Mouse (Mus musculus) CH12.LX (cell line): ENCODE data around the gene Tmem184a. TPM values are rescaled to one million over a fixed set of nuclear protein-coding genes. Genes with fewer than 3 reads are reported as not detected.

Source experiments
- DNase-seq: peaks from one replicate; pipeline ENCODE4 v3.0.0-alpha.2; 2013; ENCODE audit errors: extremely low read depth
- H3K27ac ChIP-seq: 2 replicates; pipeline ENCODE4 v1.5.1; 2012; ENCODE audit warnings: low read depth, mild to moderate bottlenecking, control low read depth, moderate library complexity; ENCODE audit not compliant: insufficient read depth
- H3K27me3 ChIP-seq: replicated peaks from 2 replicates; pipeline ENCODE3; 2012; ENCODE audit warnings: inconsistent platforms
- H3K36me3 ChIP-seq, 2 experiments: replicated peaks in 1 of 2; 2 replicates each; pipeline versions ENCODE3 to v1.6.1; 2012; ENCODE audit warnings: inconsistent platforms in 1 of 2, low read length in 1 of 2, mild to moderate bottlenecking in 1 of 2, mixed read lengths in 1 of 2, moderate library complexity in 1 of 2; ENCODE audit not compliant: control insufficient read depth in 1 of 2, insufficient read depth in 1 of 2
- H3K4me1 ChIP-seq, 2 experiments: 2 replicates each; pipeline ENCODE4 v1.6.1; 2012; ENCODE audit warnings: inconsistent platforms in 1 of 2, moderate library complexity in 1 of 2; ENCODE audit not compliant: insufficient read depth in 2 of 2, control insufficient read depth in 1 of 2
- H3K4me2 ChIP-seq: 2 replicates; pipeline ENCODE4 v1.6.1; 2012; ENCODE audit warnings: low read depth, mild to moderate bottlenecking, control low read depth; ENCODE audit not compliant: poor library complexity, insufficient read depth, severe bottlenecking
- H3K4me3 ChIP-seq, 3 experiments: fragments of 150-350 bp in 1 of 3; sonication (generic) in 1 of 3; replicated peaks in 1 of 3; 2 replicates each; pipeline versions ENCODE3 to v1.5.1; 2011 to 2012; ENCODE audit warnings: low read depth in 2 of 3, low read length in 2 of 3, mild to moderate bottlenecking in 2 of 3, moderate library complexity in 2 of 3, control low read depth in 1 of 3, improper control_type of control experiment in 1 of 3, inconsistent platforms in 1 of 3, mixed read lengths in 1 of 3; ENCODE audit not compliant: poor library complexity in 1 of 3
- H3K79me2 ChIP-seq: replicated peaks from 2 replicates; pipeline ENCODE4 v1.6.1; 2012; ENCODE audit warnings: mild to moderate bottlenecking, moderate library complexity; ENCODE audit not compliant: control insufficient read depth, poor library complexity, insufficient read depth, severe bottlenecking; ENCODE audit errors: extremely low read depth
- H3K9ac ChIP-seq: 2 replicates; pipeline ENCODE4 v1.6.1; 2012; ENCODE audit warnings: low read depth, mild to moderate bottlenecking, control low read depth, moderate library complexity; ENCODE audit not compliant: insufficient read depth
- H3K9me3 ChIP-seq: replicated peaks from 2 replicates; pipeline ENCODE3; 2012; ENCODE audit warnings: low read length, inconsistent platforms, mixed read lengths
- BHLHE40 ChIP-seq: IDR thresholded peaks from 2 replicates; pipeline ENCODE4 v1.6.1; 2011; ENCODE audit warnings: mild to moderate bottlenecking, low read depth, low read length, improper control_type of control experiment
- CHD1 ChIP-seq: IDR thresholded peaks from 2 replicates; pipeline ENCODE4 v1.6.1; 2012; ENCODE audit warnings: low read depth, low read length, improper control_type of control experiment, inconsistent platforms
- CTCF ChIP-seq, 2 experiments: IDR thresholded peaks in 1 of 2; conservative IDR thresholded peaks in 1 of 2; 2 replicates each; pipeline ENCODE4 v1.5.1; 2011 to 2012; ENCODE audit warnings: low read depth in 2 of 2, low read length in 2 of 2, improper control_type of control experiment in 1 of 2, inconsistent platforms in 1 of 2, mild to moderate bottlenecking in 1 of 2, moderate library complexity in 1 of 2
- E2F4 ChIP-seq: IDR thresholded peaks from 2 replicates; pipeline ENCODE4 v1.6.1; 2011; ENCODE audit warnings: low read depth, low read length, improper control_type of control experiment; ENCODE audit not compliant: insufficient replicate concordance
- ELF1 ChIP-seq: IDR thresholded peaks from 2 replicates; pipeline ENCODE4 v1.6.1; 2014; ENCODE audit warnings: low read depth, mild to moderate bottlenecking, inconsistent platforms, low read length, improper control_type of control experiment
- EP300 ChIP-seq: IDR thresholded peaks from 2 replicates; pipeline ENCODE4 v1.6.1; 2011; ENCODE audit warnings: low read length, improper control_type of control experiment
- ETS1 ChIP-seq: conservative IDR thresholded peaks from 2 replicates; pipeline ENCODE4 v1.6.1; 2012; ENCODE audit warnings: low read depth, mild to moderate bottlenecking, inconsistent platforms, low read length, improper control_type of control experiment, moderate library complexity
- HCFC1 ChIP-seq: IDR thresholded peaks from 2 replicates; pipeline ENCODE4 v1.6.1; 2012; ENCODE audit warnings: low read depth, mild to moderate bottlenecking, inconsistent platforms, low read length, improper control_type of control experiment
- IRF4 ChIP-seq: IDR thresholded peaks from 2 replicates; pipeline ENCODE4 v1.6.1; 2014; ENCODE audit warnings: low read depth, mild to moderate bottlenecking, inconsistent platforms, low read length, improper control_type of control experiment
- MAZ ChIP-seq: IDR thresholded peaks from 2 replicates; pipeline ENCODE4 v1.6.1; 2012; ENCODE audit warnings: low read depth, mild to moderate bottlenecking, inconsistent platforms, low read length, improper control_type of control experiment, moderate library complexity
- MXI1 ChIP-seq: IDR thresholded peaks from 2 replicates; pipeline ENCODE4 v1.6.1; 2011; ENCODE audit warnings: mild to moderate bottlenecking, low read depth, low read length, improper control_type of control experiment
- NELFE ChIP-seq: IDR thresholded peaks from 2 replicates; pipeline ENCODE4 v1.6.1; 2011; ENCODE audit warnings: low read depth, low read length, improper control_type of control experiment
- NRF1 ChIP-seq: IDR thresholded peaks from 2 replicates; pipeline ENCODE4 v1.6.1; 2014; ENCODE audit warnings: low read depth, mild to moderate bottlenecking, inconsistent platforms, low read length, improper control_type of control experiment, moderate library complexity
- PAX5 ChIP-seq: IDR thresholded peaks from 2 replicates; pipeline ENCODE4 v1.6.1; 2012; ENCODE audit warnings: low read length, inconsistent platforms, mixed read lengths
- POLR2A ChIP-seq: IDR thresholded peaks from 2 replicates; pipeline ENCODE4 v1.6.1; 2011; ENCODE audit warnings: low read depth, mild to moderate bottlenecking, improper control_type of control experiment, low read length
- POLR2AphosphoS2 ChIP-seq: IDR thresholded peaks from 2 replicates; pipeline ENCODE4 v1.6.1; 2011; ENCODE audit warnings: low read depth, low read length, improper control_type of control experiment
- SMC3 ChIP-seq: IDR thresholded peaks from 2 replicates; pipeline ENCODE4 v1.6.1; 2011; ENCODE audit warnings: low read depth, low read length, improper control_type of control experiment
- TCF12 ChIP-seq: IDR thresholded peaks from 2 replicates; pipeline ENCODE4 v1.6.1; 2014; ENCODE audit warnings: low read depth, mild to moderate bottlenecking, inconsistent platforms, low read length, improper control_type of control experiment
- UBTF ChIP-seq: IDR thresholded peaks from 2 replicates; pipeline ENCODE4 v1.6.1; 2012; ENCODE audit warnings: low read depth, mild to moderate bottlenecking, inconsistent platforms, low read length, improper control_type of control experiment, moderate library complexity
- USF2 ChIP-seq: conservative IDR thresholded peaks from 2 replicates; pipeline ENCODE4 v1.6.1; 2011; ENCODE audit warnings: low read depth, low read length, improper control_type of control experiment
- ZC3H11A ChIP-seq: IDR thresholded peaks from 2 replicates; pipeline ENCODE4 v1.6.1; 2012; ENCODE audit warnings: low read depth, mild to moderate bottlenecking, inconsistent platforms, low read length, improper control_type of control experiment
- ZKSCAN1 ChIP-seq: IDR thresholded peaks from 2 replicates; pipeline ENCODE4 v1.6.1; 2012; ENCODE audit warnings: low read depth, inconsistent platforms, low read length, improper control_type of control experiment, borderline replicate concordance
- ZNF384 ChIP-seq: IDR thresholded peaks from 2 replicates; pipeline ENCODE4 v1.6.1; 2012; ENCODE audit warnings: low read depth, low read length, improper control_type of control experiment, inconsistent platforms
- dilution Hi-C: fragments of 300-500 bp; cut with MboI; formaldehyde crosslinking; loops from 2 replicates; pipeline ENCODE4 v1.14.3; 2020; ENCODE audit warnings: low sequenced_read_pairs; ENCODE audit not compliant: extremely low pct_unique_long_range_greater_than_20kb, extremely low pct_ligation_motif_present
- in situ Hi-C: fragments of 300-500 bp; cut with MboI; formaldehyde crosslinking; loops from 3 replicates; pipeline ENCODE4 v1.14.3; 2019; ENCODE audit warnings: low sequenced_read_pairs, low pct_ligation_motif_present, low pct_unique_long_range_greater_than_20kb, mixed read lengths
- polyA plus RNA-seq: library from polyadenylated mRNA; unstranded; fragments of >175 nt; gene quantifications from 2 replicates; pipeline ENCODE4 v1.2.1, GENCODE M21; 2012; ENCODE audit warnings: low read depth; ENCODE audit not compliant: insufficient read length
- total RNA-seq, 2 experiments: library from RNA; depleted of rRNA; stranded (reverse); fragments of 300-350 nt in 1 of 2; fragments of >200 nt in 1 of 2; gene quantifications; 2 replicates each; pipeline ENCODE4 v1.2.3; 2012 to 2014

Tmem184a gene
- total and polyA plus RNA-seq, 3 experiments = 0.16 to 0.20 TPM; not detected in 1

DNA sequence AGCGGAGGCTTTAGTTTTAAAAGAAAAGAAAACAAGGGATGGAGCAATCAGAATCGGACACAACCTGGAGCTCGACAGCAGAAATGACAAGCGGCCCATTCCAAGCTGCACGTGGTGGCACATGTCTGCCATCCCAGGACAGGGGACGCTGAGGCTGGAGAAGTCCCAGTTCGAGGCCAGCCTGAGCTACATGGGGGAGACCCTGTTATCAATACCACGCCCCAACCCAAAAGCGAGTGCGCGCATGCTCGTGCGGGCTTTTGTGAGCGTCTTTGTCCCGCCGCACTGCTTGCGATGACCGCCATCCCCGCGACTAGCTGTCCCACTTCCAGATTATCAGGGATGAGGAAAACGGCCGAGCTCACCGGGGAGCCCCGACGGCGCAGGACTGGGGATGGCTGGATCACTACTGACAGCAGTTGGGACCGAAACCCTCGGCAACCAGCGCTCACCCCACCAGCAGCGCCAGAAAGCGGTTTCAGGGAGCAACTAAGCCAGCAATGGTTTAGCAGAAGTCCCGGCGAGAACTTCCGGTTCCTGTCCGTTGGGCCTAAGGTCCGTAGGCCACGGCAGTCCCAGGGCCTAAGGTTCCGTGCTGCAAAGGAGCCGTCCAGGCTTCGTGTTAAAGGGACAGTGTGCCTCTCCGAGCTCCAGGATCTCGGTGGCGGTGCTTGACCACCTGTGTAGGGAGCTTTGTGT, 6.8 kb upstream of the Tmem184a start, which contains the start of the genes Gm26938 and Psmg3 (continued):
- peak; percentile 82 for TF ChIP-seq MXI1
- TF ChIP-seq E2F4 = no peak
- peak; percentile 95 for TF ChIP-seq NELFE
- TF ChIP-seq USF2 = no peak
- peak; percentile 92 for TF ChIP-seq ELF1
- TF ChIP-seq ZNF384 = no peak
- TF ChIP-seq CHD1 = no peak
- TF ChIP-seq SMC3 = no peak
- TF ChIP-seq BHLHE40 = peak; percentile 3
- TF ChIP-seq HCFC1 = peak; percentile 97
- no peak for TF ChIP-seq EP300
- TF ChIP-seq NRF1 = peak; percentile 70
- TF ChIP-seq PAX5 = no peak
- TF ChIP-seq ZKSCAN1 = no peak
- TF ChIP-seq IRF4 = peak; percentile 73
- TF ChIP-seq ZC3H11A = no peak
- TF ChIP-seq TCF12 = peak; percentile 96

DNA sequence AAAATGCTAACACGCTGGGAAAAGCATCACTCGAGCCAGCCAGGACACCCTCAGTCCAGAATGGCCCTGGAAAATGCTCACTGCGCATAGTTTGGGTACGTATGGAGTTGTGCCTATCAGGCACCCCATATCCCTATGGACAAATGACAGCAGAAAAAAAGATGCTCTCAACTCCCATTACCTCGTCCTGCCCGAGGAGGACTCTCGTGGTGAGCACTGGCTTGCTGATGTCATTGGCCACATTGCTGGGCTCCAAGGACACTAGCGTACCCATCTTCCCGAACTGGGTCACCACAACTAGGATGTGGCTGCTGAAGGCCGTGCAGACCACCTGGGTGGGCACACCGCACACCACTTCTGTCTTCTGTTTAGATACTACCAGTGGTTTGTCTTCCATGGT, 6.2 kb upstream of the Tmem184a start:
- peaks cover 2 to 22% of the 10 kb centered on the region in 2 experiments; a peak in 2 of 4 replicates for H3K4me1 ChIP-seq
- TF ChIP-seq TCF12 (no peak), ELF1 (no peak), CTCF (conservative IDR thresholded peaks at IDR 0.05 in 1 of 2, IDR thresholded peaks at IDR 0.05 in 1 of 2; ENCODE audit: low read depth in 2 of 2, low read length in 2 of 2) (no peak), NELFE (no peak), MAZ (no peak), UBTF (no peak), POLR2A (no peak), EP300 (no peak), ETS1 (no peak), POLR2AphosphoS2 (no peak)

More for the DNA sequence above, 6.2 kb upstream of the Tmem184a start:
- Histone ChIP-seq H3K79me2 (peaks cover 13% of the 10 kb centered on the region), H3K27me3 (no peaks in the 10 kb centered on the region), H3K9me3 (peaks cover 2% of the 10 kb centered on the region), H3K9ac (peak overlapping the region; percentile 75), H3K36me3 (peaks cover 31 to 45% of the 10 kb centered on the region in 2 experiments), H3K4me2 (peak overlapping the region; percentile 65), H3K27ac (no peak overlapping the region), H3K4me3 (peak overlapping the region; percentile 71 to 98 (median 94))
- dilution Hi-C loops = no loop called here
- in situ Hi-C loops = loop anchor here (25.0 kb wide), 1 partner anchor 461 kb away; no protein-coding TSS in a partner anchor
- DNase-seq = no peak
